Mouse (Mus musculus): ENCODE results near the gene Ces4a.
A peak's percentile ranks its signal among the peaks of the same experiment; 100 is the strongest.

DNA sequence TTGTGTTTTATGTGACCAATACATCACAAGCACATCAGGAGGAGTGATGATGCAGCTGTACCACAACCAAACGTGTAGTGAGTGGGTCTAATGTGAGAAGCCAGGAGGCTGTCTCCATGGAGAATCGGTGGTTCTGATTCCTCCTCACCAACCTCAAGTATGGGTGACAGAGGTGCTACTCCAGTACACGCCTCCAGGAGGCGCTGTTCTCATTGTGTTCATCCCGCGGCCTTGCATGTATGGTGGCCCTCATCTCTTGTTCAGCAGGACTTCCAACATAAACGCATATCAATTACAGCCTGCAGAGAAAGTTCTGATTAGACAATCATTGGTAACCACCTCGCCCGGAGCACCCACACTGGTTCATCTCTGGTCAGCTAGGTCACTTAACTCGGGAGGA, 26.0 kb downstream of the Ces4a start:
- peak; percentile 33; the same call in 1 of the 2 replicates for TF ChIP-seq CTCF (IDR thresholded peaks at IDR 0.05; ENCODE audit: borderline replicate concordance, insufficient read depth, low read depth, low read length)
- no peak for TF ChIP-seq POLR2A (IDR thresholded peaks at IDR 0.05; ENCODE audit: borderline replicate concordance, insufficient read depth, low read length)
